ENCODE assay signal across 8 mouse cellular contexts in the genomic region with DNA sequence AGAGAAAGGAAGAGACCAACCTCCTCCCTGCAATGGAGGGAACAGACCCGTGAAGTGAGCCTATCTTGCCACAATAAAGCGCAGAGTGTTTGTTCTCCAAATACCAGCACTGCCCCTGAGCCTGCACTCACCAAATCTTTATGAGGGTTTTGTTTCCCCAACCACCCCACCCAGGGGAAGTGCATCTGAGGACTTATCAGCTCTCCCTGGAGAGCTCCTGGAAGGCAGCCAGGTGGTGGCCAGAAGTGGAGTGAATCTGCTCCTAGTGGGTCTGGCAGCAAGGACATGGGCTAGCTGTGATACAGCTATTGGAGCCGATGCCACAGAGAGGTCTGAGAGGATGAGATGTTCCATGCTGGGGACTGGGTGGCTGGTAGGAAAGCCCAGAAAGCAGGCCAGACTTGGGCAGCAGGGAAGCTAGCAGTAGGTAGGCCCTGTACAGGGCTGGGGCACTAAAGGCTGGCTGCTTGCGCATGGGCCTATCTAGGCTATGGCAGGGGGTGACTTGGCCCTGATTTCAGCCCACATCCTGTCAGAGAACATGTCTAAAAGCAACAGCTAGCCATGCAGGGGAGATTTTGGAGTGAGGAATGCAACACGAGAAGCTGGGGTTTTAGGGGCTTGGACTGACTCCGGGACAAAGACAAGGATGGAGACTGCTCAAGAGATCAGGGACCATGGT.
DNase-seq lines count a peak whose midpoint lies in the region; ATAC-seq lines count a peak whose summit lies in the region.

No protein-coding gene starts in this region.

- no peak overlapping the region for H3K9ac ChIP-seq in embryonic facial prominence, embryonic 15.5 days
- H3K9ac ChIP-seq in liver, embryonic 13.5 days = no peak overlapping the region
- no peak overlapping the region for H3K9ac ChIP-seq in hindbrain, embryonic 14.5 days

- no peak overlapping the region for H3K4me2 ChIP-seq in embryonic facial prominence, embryonic 15.5 days (replicated peaks)
- H3K4me2 ChIP-seq in liver, embryonic 13.5 days = no peak overlapping the region
- no peak overlapping the region for H3K4me2 ChIP-seq in hindbrain, embryonic 14.5 days (replicated peaks)

- H3K9me3 ChIP-seq in embryonic facial prominence, embryonic 15.5 days (replicated peaks) = no peaks in the 10 kb centered on the region
- no peaks in the 10 kb centered on the region for H3K9me3 ChIP-seq in liver, embryonic 13.5 days (replicated peaks)
- H3K9me3 ChIP-seq in hindbrain, embryonic 14.5 days (ENCODE audit: control insufficient read depth, low read length) = no peaks in the 10 kb centered on the region

- H3K4me3 ChIP-seq in embryonic facial prominence, embryonic 15.5 days (replicated peaks) = no peak overlapping the region
- H3K4me3 ChIP-seq in liver, embryonic 13.5 days (replicated peaks) = no peak overlapping the region
- H3K4me3 ChIP-seq in hindbrain, embryonic 14.5 days (replicated peaks; ENCODE audit: low read length) = no peak overlapping the region

- 0 out of 2 replicates have a peak, but pooled peaks cover 3% of the 10 kb centered on the region for H3K36me3 ChIP-seq in embryonic facial prominence, embryonic 15.5 days
- no peaks in the 10 kb centered on the region for H3K36me3 ChIP-seq in liver, embryonic 13.5 days
- no peaks in the 10 kb centered on the region for H3K36me3 ChIP-seq in hindbrain, embryonic 14.5 days (replicated peaks; ENCODE audit: control insufficient read depth, insufficient read depth)

- 0 out of 2 replicates have a peak overlapping the region, but pooled peaks have one; percentile 60 for H3K27ac ChIP-seq in embryonic facial prominence, embryonic 15.5 days (replicated peaks)
- H3K27ac ChIP-seq in liver, embryonic 13.5 days = peak overlapping the region; percentile 19; the same call in 1 of the 2 replicates
- H3K27ac ChIP-seq in hindbrain, embryonic 14.5 days = no peak overlapping the region

- H3K27me3 ChIP-seq in embryonic facial prominence, embryonic 15.5 days = no peaks in the 10 kb centered on the region
- 0 out of 2 replicates have a peak, but pooled peaks cover 5% of the 10 kb centered on the region for H3K27me3 ChIP-seq in liver, embryonic 13.5 days
- H3K27me3 ChIP-seq in hindbrain, embryonic 14.5 days (ENCODE audit: control insufficient read depth, insufficient read depth, low read length) = no peaks in the 10 kb centered on the region

- DNase-seq in cerebellum, postnatal 36 days = peak; percentile 5 to 14
- DNase-seq in cerebellum, adult 9-11 months = no peak
- no peak for DNase-seq in liver, embryonic 13.5 days
- no peak for DNase-seq in thymus, postnatal 4 days
- no peak for DNase-seq in thymus, postnatal 36 days
- DNase-seq in hindbrain, embryonic 14.5 days (ENCODE audit: low spot score) = no peak

- ATAC-seq in embryonic facial prominence, embryonic 15.5 days (ENCODE audit: insufficient number of reproducible peaks, low FRiP score, low TSS enrichment, low read depth) = no peak
- peak; percentile 52 to 57 for ATAC-seq in hematopoietic stem cell, adult 5-6 weeks (replicated peaks in 1 of 2; ENCODE audit: insufficient read depth in 1 of 2, low FRiP score in 2 of 2, low TSS enrichment in 1 of 2, low read depth in 1 of 2, poor library complexity in 2 of 2, severe bottlenecking in 2 of 2)
- no peak for ATAC-seq in liver, embryonic 13.5 days (ENCODE audit: low read depth)
- ATAC-seq in hindbrain, embryonic 14.5 days (ENCODE audit: low FRiP score) = no peak

- H3K4me1 ChIP-seq in embryonic facial prominence, embryonic 15.5 days = peaks cover 38% of the 10 kb centered on the region
- H3K4me1 ChIP-seq in liver, embryonic 13.5 days (replicated peaks) = peaks cover 27% of the 10 kb centered on the region
- peaks cover 10% of the 10 kb centered on the region for H3K4me1 ChIP-seq in hindbrain, embryonic 14.5 days (replicated peaks; ENCODE audit: control insufficient read depth, insufficient read depth, low read length)

- 48% methylated on average over 6 of the region's 6 CpGs for WGBS in embryonic facial prominence, embryonic 15.5 days
- 48% methylated on average over 6 of the region's 6 CpGs for WGBS in liver, embryonic 13.5 days (ENCODE audit: insufficient replicate concordance)
- WGBS in hindbrain, embryonic 14.5 days = 82% methylated on average over 6 of the region's 6 CpGs

Comparison
In these comparisons a context has a peak if more than half of its experiments do, and no peak if none do; other contexts are left out.
1. DNase-seq: peak in cerebellum, postnatal 36 days (2 of 2); none in cerebellum, adult 9-11 months (single experiment), liver, embryonic 13.5 days (single experiment), thymus, postnatal 4 days (single experiment), thymus, postnatal 36 days (0 of 2) and hindbrain, embryonic 14.5 days (single experiment).
2. ATAC-seq: peak in hematopoietic stem cell, adult 5-6 weeks (2 of 2); none in embryonic facial prominence, embryonic 15.5 days (single experiment), liver, embryonic 13.5 days (single experiment) and hindbrain, embryonic 14.5 days (single experiment).